Mouse (Mus musculus): ENCODE results near the gene Tlr12. TPM values are rescaled to one million over a fixed set of nuclear protein-coding genes. Genes with fewer than 3 reads are reported as not detected.
"Not testable (repeated sequence)": the region's sequence is repeated elsewhere in the genome, so short reads cannot be mapped to it uniquely, and the experiment has no call there.

The Tlr12 gene
- polyA plus RNA-seq (2016; fragmentation: Nextera tagmentation; extraction: Ambion mirVana): 0.98 and 1.2 TPM in 2 replicates

DNA sequence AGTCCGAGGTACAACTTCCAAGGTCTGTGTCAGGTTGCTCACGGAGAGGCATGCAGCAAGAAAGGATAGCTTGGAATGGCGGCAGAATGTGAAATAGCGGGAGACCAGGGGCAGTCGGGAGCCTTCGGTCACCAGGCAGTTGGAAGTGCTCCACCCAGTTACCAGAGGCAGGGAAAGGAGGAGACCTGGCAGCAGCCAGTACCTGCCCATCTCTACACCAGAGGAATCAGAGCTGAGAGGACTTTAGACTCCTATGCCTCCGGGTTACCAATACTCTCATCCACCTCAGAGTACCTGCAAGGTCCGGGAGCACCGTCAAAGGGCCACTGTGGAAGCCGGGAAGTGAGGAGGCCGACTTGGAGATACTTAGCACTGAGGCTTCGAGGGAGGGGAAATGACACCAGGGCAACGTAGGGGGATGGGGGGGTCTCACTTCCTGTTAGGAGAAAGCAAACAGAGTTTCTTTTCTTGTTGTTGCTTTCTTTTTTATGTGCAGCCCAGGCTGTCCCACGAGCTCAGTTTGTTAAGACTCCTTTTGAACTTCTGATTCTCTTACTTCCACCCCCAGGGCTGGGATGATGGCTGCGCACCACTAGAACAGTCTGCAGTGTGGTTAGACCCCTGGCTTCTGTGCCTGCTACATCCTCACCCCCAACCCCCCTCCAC lies at the start of gene Tlr12:
Tlr12 (minus strand) TSS at position 374 of the 666 bp plus-strand sequence.
- no peaks in the 10 kb centered on the region for H3K9me3 ChIP-seq
- no peak for ATAC-seq (ENCODE audit: low FRiP score, low read depth)
- H3K27me3 ChIP-seq: peaks cover 16% of the 10 kb centered on the region
- no peaks in the 10 kb centered on the region for H3K4me1 ChIP-seq
- no peak within 1 kb of the TSS for H3K4me2 ChIP-seq (replicated peaks)
- H3K27ac ChIP-seq (replicated peaks): no peak within 1 kb of the TSS
- no peaks in the 10 kb centered on the region for H3K36me3 ChIP-seq
- no peak within 1 kb of the TSS for H3K9ac ChIP-seq (replicated peaks)
- WGBS: 72% methylated on average over 15 of the region's 15 CpGs
- H3K4me3 ChIP-seq: no peak within 1 kb of the TSS

- H3K4me3 ChIP-seq; H3K27me3 ChIP-seq; H3K9ac ChIP-seq (replicated peaks); ATAC-seq (ENCODE audit: low FRiP score, low read depth); H3K4me2 ChIP-seq (replicated peaks); H3K36me3 ChIP-seq; H3K9me3 ChIP-seq; H3K27ac ChIP-seq (replicated peaks); H3K4me1 ChIP-seq: not testable (repeated sequence)
- 70% methylated on average over 4 of the region's 4 CpGs for WGBS
These were observed 48.8 kb upstream of the Tlr12 start for GRCm38 (mm10) chr4:128667195-128667594.

DNA sequence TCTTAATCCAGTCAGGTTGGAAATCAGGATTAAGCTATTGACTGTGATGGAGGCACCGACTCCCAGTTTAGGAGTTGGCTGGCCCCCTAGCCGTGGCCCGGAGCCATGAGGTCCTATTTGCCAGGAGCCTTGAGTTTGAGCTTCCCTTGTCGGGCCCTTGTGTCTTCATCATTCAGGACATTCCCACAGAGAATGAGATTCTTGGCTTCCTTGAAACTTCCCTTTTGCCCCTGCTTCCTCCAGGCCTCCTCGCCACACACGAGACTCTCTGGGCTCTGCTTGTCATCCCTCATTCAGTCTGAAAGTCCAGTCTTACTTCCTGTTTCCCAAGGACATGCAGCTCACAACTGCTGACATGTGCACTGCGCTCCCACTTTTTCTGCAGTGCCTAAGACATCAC lies 47.9 kb upstream of the Tlr12 start:
- H3K9ac ChIP-seq (replicated peaks); H3K27ac ChIP-seq (replicated peaks); H3K4me3 ChIP-seq; H3K4me2 ChIP-seq (replicated peaks); H3K4me1 ChIP-seq; ATAC-seq (ENCODE audit: low FRiP score, low read depth); H3K9me3 ChIP-seq; H3K27me3 ChIP-seq; H3K36me3 ChIP-seq: not testable (repeated sequence)
- 82% methylated on average over 7 of the region's 7 CpGs for WGBS

- H3K9ac ChIP-seq (replicated peaks): no peak overlapping the region
- no peak overlapping the region for H3K4me2 ChIP-seq (replicated peaks)
- WGBS: 76% methylated on average over 3 of the region's 3 CpGs
- H3K27me3 ChIP-seq: no peaks in the 10 kb centered on the region
- no peaks in the 10 kb centered on the region for H3K9me3 ChIP-seq
- H3K27ac ChIP-seq (replicated peaks): no peak overlapping the region
- H3K4me1 ChIP-seq: no peaks in the 10 kb centered on the region
- no peaks in the 10 kb centered on the region for H3K36me3 ChIP-seq
- no peak for ATAC-seq (ENCODE audit: low FRiP score, low read depth)
- no peak overlapping the region for H3K4me3 ChIP-seq
These were observed 45.6 kb upstream of the Tlr12 start for GRCm38 (mm10) chr4:128664002-128664401.

DNA sequence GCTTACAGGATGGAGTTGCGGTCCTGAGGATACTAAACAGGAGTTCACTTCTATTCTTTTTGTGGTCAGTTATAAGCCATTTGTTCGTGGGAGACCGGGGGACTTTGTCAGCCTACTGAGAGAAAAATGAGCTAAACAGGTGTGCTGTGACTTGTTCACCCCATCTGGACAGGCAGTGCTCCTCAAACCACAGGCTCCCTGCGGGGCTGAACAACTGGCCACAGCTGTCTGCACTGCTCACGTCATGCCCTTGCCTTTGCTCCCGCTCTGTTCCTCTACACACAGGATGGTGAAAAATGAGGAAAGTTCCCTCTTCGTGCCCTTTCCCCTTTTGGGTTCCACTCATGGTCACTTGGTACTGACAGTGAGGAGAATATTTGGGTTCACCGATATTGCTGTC lies 42.6 kb upstream of the Tlr12 start:
- Histone ChIP-seq H3K4me3 (no peak overlapping the region), H3K27ac (replicated peaks) (no peak overlapping the region), H3K9ac (replicated peaks) (no peak overlapping the region), H3K9me3 (no peaks in the 10 kb centered on the region), H3K36me3 (no peaks in the 10 kb centered on the region), H3K4me2 (replicated peaks) (no peak overlapping the region), H3K4me1 (0 out of 2 replicates have a peak, but pooled peaks cover under 1% of the 10 kb centered on the region), H3K27me3 (peaks cover 14% of the 10 kb centered on the region)
- ATAC-seq (ENCODE audit: low FRiP score, low read depth): no peak
- WGBS: 91% methylated on average over 8 of the region's 8 CpGs

DNA sequence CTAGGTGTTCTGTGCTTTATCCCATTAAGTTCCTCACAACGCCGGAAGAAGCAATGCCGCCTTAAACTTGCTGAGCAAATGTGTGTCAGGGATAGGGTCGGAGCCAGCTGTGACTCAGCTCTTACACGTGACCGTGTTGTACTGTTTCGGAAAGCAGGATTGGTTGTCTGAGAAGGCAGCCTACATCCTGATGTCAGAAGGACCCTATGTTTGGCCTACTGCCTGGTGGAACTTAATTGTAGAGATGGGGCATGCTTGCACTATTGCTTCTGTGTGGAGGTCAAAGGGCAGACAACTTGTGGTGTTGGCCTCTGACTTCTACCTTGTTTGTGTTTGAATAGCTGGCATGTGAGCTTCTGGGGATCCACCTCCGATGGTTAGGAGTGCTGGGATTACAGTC lies 41.8 kb upstream of the Tlr12 start:
- no peak for ATAC-seq (ENCODE audit: low FRiP score, low read depth)
- Histone ChIP-seq H3K9me3 (no peaks in the 10 kb centered on the region), H3K4me1 (peaks cover 9% of the 10 kb centered on the region; the same call in 1 of the 2 replicates), H3K27me3 (peaks cover 23% of the 10 kb centered on the region), H3K4me3 (no peak overlapping the region), H3K9ac (replicated peaks) (no peak overlapping the region), H3K4me2 (replicated peaks) (no peak overlapping the region), H3K27ac (replicated peaks) (no peak overlapping the region), H3K36me3 (no peaks in the 10 kb centered on the region)
- 87% methylated on average over 8 of the region's 8 CpGs for WGBS

DNA sequence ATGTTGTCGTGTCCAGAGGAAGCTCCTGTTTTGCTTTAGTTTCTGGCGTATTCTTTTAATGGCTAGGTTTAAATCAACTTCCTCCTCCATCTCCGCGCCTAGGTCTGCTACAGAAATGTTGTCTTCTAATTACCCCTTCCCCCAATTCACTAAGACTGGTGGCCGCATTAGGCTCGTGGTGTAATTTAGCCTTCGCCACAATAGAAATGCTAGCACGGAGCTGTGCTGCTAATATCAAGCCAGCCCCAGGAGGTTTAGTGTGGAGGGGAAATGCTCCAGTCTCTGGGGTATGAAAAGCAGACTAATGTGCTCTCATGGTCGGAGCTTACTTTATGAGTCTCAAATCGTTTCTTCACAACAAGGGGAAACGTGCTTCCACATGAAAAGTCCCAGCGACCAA lies 37.0 kb upstream of the Tlr12 start:
- no peak for ATAC-seq (ENCODE audit: low FRiP score, low read depth)
- H3K27ac ChIP-seq (replicated peaks): no peak overlapping the region
- peaks cover 25% of the 10 kb centered on the region for H3K27me3 ChIP-seq
- H3K36me3 ChIP-seq: no peaks in the 10 kb centered on the region
- H3K4me1 ChIP-seq: peaks cover 17% of the 10 kb centered on the region
- H3K9me3 ChIP-seq: no peaks in the 10 kb centered on the region
- WGBS: 7% methylated on average over 12 of the region's 12 CpGs
- H3K4me2 ChIP-seq (replicated peaks): peak overlapping the region; percentile 58
- peak overlapping the region; percentile 69 for H3K4me3 ChIP-seq
- H3K9ac ChIP-seq (replicated peaks): peak overlapping the region; percentile 57

- peak; percentile 97 for ATAC-seq (ENCODE audit: low FRiP score, low read depth)
- 0% methylated on average over 71 of the region's 85 CpGs for WGBS
These were observed 36.3 kb upstream of the Tlr12 start, which contains the start of gene Phc2 for GRCm38 (mm10) chr4:128654505-128655381. Phc2 (plus strand) TSS chr4:128654702.

GRCm38 (mm10) chr4:128652584-128653298 lies 34.3 kb upstream of the Tlr12 start:
- H3K9me3 ChIP-seq: no peaks in the 10 kb centered on the region
- H3K27ac ChIP-seq (replicated peaks): peak overlapping the region; percentile 60
- no peak overlapping the region for H3K4me3 ChIP-seq
- H3K4me2 ChIP-seq (replicated peaks): no peak overlapping the region
- H3K9ac ChIP-seq (replicated peaks): no peak overlapping the region
- H3K36me3 ChIP-seq: no peaks in the 10 kb centered on the region
- WGBS: 69% methylated on average over 5 of the region's 5 CpGs
- H3K27me3 ChIP-seq: peaks cover 25% of the 10 kb centered on the region
- no peak for ATAC-seq (ENCODE audit: low FRiP score, low read depth)
- H3K4me1 ChIP-seq: peaks cover 17% of the 10 kb centered on the region

More at GRCm38 (mm10) chr4:128654505-128655381, 36.3 kb upstream of the Tlr12 start, which contains the start of gene Phc2:
- no peaks in the 10 kb centered on the region for H3K9me3 ChIP-seq
- H3K27me3 ChIP-seq: peaks cover 25% of the 10 kb centered on the region
- peak within 1 kb of the TSS; percentile 58 for H3K4me2 ChIP-seq (replicated peaks)
- peak within 1 kb of the TSS; percentile 57 for H3K9ac ChIP-seq (replicated peaks)
- H3K4me1 ChIP-seq: peaks cover 17% of the 10 kb centered on the region
- peak within 1 kb of the TSS; percentile 69 for H3K4me3 ChIP-seq
- peak within 1 kb of the TSS; percentile 21; the same call in 1 of the 2 replicates for H3K27ac ChIP-seq (replicated peaks)
- H3K36me3 ChIP-seq: no peaks in the 10 kb centered on the region

GRCm38 (mm10) chr4:128651530-128651929 lies 33.1 kb upstream of the Tlr12 start:
- ATAC-seq (ENCODE audit: low FRiP score, low read depth): no peak
- WGBS: 62% methylated on average over 3 of the region's 3 CpGs
- Histone ChIP-seq H3K27me3 (peaks cover 15% of the 10 kb centered on the region), H3K9ac (replicated peaks) (no peak overlapping the region), H3K4me1 (peaks cover 17% of the 10 kb centered on the region), H3K27ac (replicated peaks) (no peak overlapping the region), H3K36me3 (no peaks in the 10 kb centered on the region), H3K4me3 (no peak overlapping the region), H3K9me3 (no peaks in the 10 kb centered on the region), H3K4me2 (replicated peaks) (no peak overlapping the region)

- Histone ChIP-seq H3K36me3 (no peaks in the 10 kb centered on the region), H3K4me2 (replicated peaks) (no peak overlapping the region), H3K9me3 (no peaks in the 10 kb centered on the region), H3K9ac (replicated peaks) (no peak overlapping the region), H3K4me1 (peaks cover under 1% of the 10 kb centered on the region; the same call in 1 of the 2 replicates), H3K27me3 (no peaks in the 10 kb centered on the region; the same call in 1 of the 2 replicates), H3K4me3 (no peak overlapping the region), H3K27ac (replicated peaks) (no peak overlapping the region)
- ATAC-seq (ENCODE audit: low FRiP score, low read depth): no peak
- 66% methylated on average over 8 of the region's 8 CpGs for WGBS
These were observed 30.3 kb upstream of the Tlr12 start for GRCm38 (mm10) chr4:128648567-128649255.

All from midbrain, embryonic 12.5 days (tissue).